Mouse (Mus musculus) small intestine, adult 2 months (tissue): ENCODE data around the gene Cdhr2. TPM values are rescaled to one million over a fixed set of nuclear protein-coding genes. Genes with fewer than 3 reads are reported as not detected.

ENCODE experiments used
- H3K27ac ChIP-seq: fragments of 200-500 bp; 2 replicates; pipeline ENCODE4 v1.5.1; 2012; ENCODE audit warnings: low read depth, low read length, control low read depth, inconsistent platforms; ENCODE audit not compliant: insufficient read depth
- H3K27me3 ChIP-seq: fragments of 200-500 bp; 2 replicates; pipeline ENCODE4 v1.6.1; 2012; ENCODE audit warnings: mild to moderate bottlenecking, moderate library complexity, low read length, inconsistent platforms; ENCODE audit not compliant: control insufficient read depth, insufficient read depth
- H3K36me3 ChIP-seq: fragments of 200-500 bp; 2 replicates; pipeline ENCODE4 v1.6.1; 2012; ENCODE audit warnings: mild to moderate bottlenecking, low read length, control low read depth, inconsistent platforms; ENCODE audit not compliant: control insufficient read depth, insufficient read depth
- H3K4me1 ChIP-seq: fragments of 200-500 bp; 2 replicates; pipeline ENCODE4 v1.6.1; 2012; ENCODE audit warnings: low read length, inconsistent platforms, mixed read lengths; ENCODE audit not compliant: control insufficient read depth, insufficient read depth, insufficient read length
- H3K4me3 ChIP-seq: fragments of 200-500 bp; 2 replicates; pipeline ENCODE4 v1.5.1; 2012; ENCODE audit warnings: low read depth, mild to moderate bottlenecking, control low read depth, inconsistent platforms, low read length, moderate library complexity
- CTCF ChIP-seq: fragments of 200-500 bp; IDR thresholded peaks from 2 replicates; pipeline ENCODE4 v1.5.1; 2012; ENCODE audit warnings: low read depth, mild to moderate bottlenecking, control low read depth, inconsistent platforms, low read length, moderate library complexity, mixed read lengths; ENCODE audit not compliant: insufficient replicate concordance, insufficient read length; ENCODE audit errors: extremely low read depth
- POLR2A ChIP-seq: fragments of 200-500 bp; IDR thresholded peaks from 2 replicates; pipeline ENCODE4 v1.6.1; 2012; ENCODE audit warnings: low read depth, mild to moderate bottlenecking, control low read depth, inconsistent platforms, low read length, moderate library complexity
- WGBS: fragments of 180-500 bp; shearing (Covaris S2); methylation state at CpG from one replicate; pipeline ENCODE4 v1.1.7; 2018; 5-methylcytosine and 5-hydroxymethylcytosine counted together
- polyA plus RNA-seq: library from polyadenylated mRNA; depleted of rRNA; stranded (reverse); fragments of >200 nt; gene quantifications from 2 replicates; pipeline ENCODE4 v1.2.3, GENCODE M21; 2012

Cdhr2 gene
- polyA plus RNA-seq, 1 experiment, result 1,001 TPM

DNA sequence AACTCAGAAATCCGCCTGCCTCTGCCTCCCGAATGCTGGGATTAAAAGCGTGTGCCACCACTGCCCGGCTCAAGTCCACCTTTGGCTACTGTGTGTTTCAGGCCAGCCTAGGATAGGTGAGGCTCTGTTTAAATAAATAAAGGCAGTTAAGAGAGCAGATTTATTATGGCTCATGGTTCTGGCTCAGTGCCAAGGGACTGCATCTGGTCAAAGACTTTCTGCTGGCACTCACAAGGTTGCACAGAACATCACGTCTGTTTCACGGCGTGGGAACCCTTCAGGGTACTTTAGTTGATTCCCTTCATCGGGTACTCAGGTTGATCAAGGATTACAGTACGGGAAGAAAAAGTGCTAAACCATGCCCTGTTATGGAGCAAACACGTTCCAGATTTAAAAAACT, 13.7 kb downstream of the Cdhr2 start:
- no peak for TF ChIP-seq CTCF
- no peak for TF ChIP-seq POLR2A
- 51% methylated on average over 10 of the region's 10 CpGs for WGBS
- peaks cover 60% of the 10 kb centered on the region for H3K36me3 ChIP-seq

DNA sequence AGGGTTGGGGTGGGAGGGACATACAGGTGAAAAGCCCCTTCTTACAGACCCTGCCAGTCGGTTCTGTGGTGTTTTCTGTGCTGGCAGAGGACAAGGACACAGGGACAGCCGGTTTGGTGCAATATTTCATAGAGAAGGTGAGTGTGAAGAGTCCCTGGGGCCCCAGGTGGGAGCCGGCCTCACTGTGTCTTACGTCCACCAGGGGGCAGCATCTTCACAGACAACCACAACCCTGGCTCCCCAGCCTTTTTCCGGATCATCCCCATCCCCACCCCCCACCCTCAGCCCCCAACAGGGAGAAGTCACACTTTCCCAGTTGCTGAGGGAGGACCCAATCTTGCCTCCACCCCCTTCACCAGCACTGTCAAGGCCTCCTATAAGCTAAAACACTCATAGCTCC, 15.7 kb downstream of the Cdhr2 start:
- H3K4me3 ChIP-seq, result no peak overlapping the region
- TF ChIP-seq POLR2A (no peak), CTCF (peak; percentile 68)
- no peak overlapping the region for H3K27ac ChIP-seq
- 7% methylated on average over 5 of the region's 5 CpGs for WGBS
- H3K4me1 ChIP-seq, result no peaks in the 10 kb centered on the region
- peaks cover 75% of the 10 kb centered on the region for H3K36me3 ChIP-seq
- H3K27me3 ChIP-seq, result no peaks in the 10 kb centered on the region

More for the DNA sequence above, 13.7 kb downstream of the Cdhr2 start:
- Histone ChIP-seq H3K27ac (no peak overlapping the region), H3K4me3 (no peak overlapping the region), H3K4me1 (no peaks in the 10 kb centered on the region), H3K27me3 (no peaks in the 10 kb centered on the region)

DNA sequence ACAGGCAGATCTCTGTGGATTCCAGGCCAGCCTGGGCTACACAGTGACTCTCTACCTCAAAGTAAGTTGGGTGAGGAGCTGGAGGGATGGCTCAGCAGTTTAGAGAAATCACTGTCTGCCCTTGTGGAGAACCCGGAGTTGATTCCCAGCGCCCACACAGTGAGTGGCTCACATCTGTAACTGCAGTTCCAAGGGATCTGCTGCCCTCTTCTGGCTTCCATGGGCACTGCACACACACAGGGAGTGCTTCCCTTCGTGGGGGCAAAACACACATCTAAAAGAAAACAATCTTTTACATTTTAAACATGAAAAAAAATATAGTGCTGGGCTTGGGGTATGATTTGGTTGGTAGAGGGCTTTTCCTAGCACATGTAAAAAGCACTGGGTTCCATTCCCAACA, 21.9 kb downstream of the Cdhr2 start:
- Histone ChIP-seq H3K36me3 (peaks cover 80% of the 10 kb centered on the region), H3K4me1 (no peaks in the 10 kb centered on the region), H3K4me3 (no peak overlapping the region), H3K27ac (no peak overlapping the region), H3K27me3 (no peaks in the 10 kb centered on the region)
- TF ChIP-seq CTCF (peak; percentile 44; the same call in 1 of the 2 replicates), POLR2A (no peak)
- WGBS, result 95% methylated on average over 3 of the region's 3 CpGs

- peaks cover 68% of the 10 kb centered on the region for H3K36me3 ChIP-seq
- H3K27me3 ChIP-seq, result no peaks in the 10 kb centered on the region
- H3K27ac ChIP-seq, result no peak overlapping the region
- H3K4me3 ChIP-seq, result no peak overlapping the region
- WGBS, result 76% methylated on average over 11 of the region's 11 CpGs
- H3K4me1 ChIP-seq, result no peaks in the 10 kb centered on the region
- TF ChIP-seq POLR2A (no peak), CTCF (no peak)
Measured at GRCm38 (mm10) chr13:54726131-54726530, 24.9 kb downstream of the Cdhr2 start.

GRCm38 (mm10) chr13:54736931-54737330, 35.7 kb downstream of the Cdhr2 start:
- H3K36me3 ChIP-seq, result peaks cover 44% of the 10 kb centered on the region
- no peak overlapping the region for H3K27ac ChIP-seq
- 41% methylated on average over 3 of the region's 3 CpGs for WGBS
- peaks cover 7% of the 10 kb centered on the region; the same call in 1 of the 2 replicates for H3K4me1 ChIP-seq
- TF ChIP-seq POLR2A, result no peak
- H3K27me3 ChIP-seq, result 0 out of 2 replicates have a peak, but pooled peaks cover 15% of the 10 kb centered on the region
- no peak overlapping the region for H3K4me3 ChIP-seq

- H3K4me1 ChIP-seq, result peaks cover 7% of the 10 kb centered on the region; the same call in 1 of the 2 replicates
- peak overlapping the region; percentile 49 for H3K4me3 ChIP-seq
- H3K36me3 ChIP-seq, result peaks cover 41% of the 10 kb centered on the region
- TF ChIP-seq POLR2A (no peak), CTCF (no peak)
- no peak overlapping the region for H3K27ac ChIP-seq
- 2% methylated on average over 87 of the region's 87 CpGs for WGBS
- H3K27me3 ChIP-seq, result 0 out of 2 replicates have a peak, but pooled peaks cover 15% of the 10 kb centered on the region
Measured at GRCm38 (mm10) chr13:54737488-54738212, 36.4 kb downstream of the Cdhr2 start.

DNA sequence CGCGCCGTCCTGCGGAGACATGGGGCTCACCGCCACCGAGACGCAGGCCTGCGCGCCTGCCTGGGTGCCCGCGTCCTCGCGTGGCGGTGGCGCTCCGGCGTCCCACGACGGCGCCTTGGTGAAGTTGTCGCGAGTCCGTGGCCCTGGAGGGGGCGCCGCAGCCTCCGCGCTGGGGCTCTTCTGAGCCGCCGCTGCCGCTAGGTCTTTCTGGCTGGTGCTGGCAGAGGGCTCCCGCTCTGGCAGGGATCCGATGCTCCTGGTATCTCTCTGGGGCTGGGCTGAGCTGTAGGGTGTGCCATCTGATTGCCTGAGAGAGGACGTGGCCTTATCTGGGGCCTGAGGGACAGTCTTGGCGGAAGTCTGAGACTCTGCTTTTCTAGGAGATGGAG, 36.9 kb downstream of the Cdhr2 start:
- Histone ChIP-seq H3K4me1 (peaks cover 7% of the 10 kb centered on the region; the same call in 1 of the 2 replicates), H3K27me3 (0 out of 2 replicates have a peak, but pooled peaks cover 15% of the 10 kb centered on the region), H3K4me3 (peak overlapping the region; percentile 49), H3K27ac (no peak overlapping the region), H3K36me3 (peaks cover 38% of the 10 kb centered on the region)
- WGBS, result 6% methylated on average over 34 of the region's 34 CpGs
- TF ChIP-seq POLR2A (no peak), CTCF (no peak)
